Mouse (Mus musculus) adipocyte (in vitro differentiated cells): Measurements from ENCODE around the gene Efemp1.

Source experiments
- DNase-seq: peaks from one replicate; pipeline ENCODE4 v3.0.0-alpha.2; 2016; ENCODE audit warnings: low spot score

Gene Efemp1

DNA sequence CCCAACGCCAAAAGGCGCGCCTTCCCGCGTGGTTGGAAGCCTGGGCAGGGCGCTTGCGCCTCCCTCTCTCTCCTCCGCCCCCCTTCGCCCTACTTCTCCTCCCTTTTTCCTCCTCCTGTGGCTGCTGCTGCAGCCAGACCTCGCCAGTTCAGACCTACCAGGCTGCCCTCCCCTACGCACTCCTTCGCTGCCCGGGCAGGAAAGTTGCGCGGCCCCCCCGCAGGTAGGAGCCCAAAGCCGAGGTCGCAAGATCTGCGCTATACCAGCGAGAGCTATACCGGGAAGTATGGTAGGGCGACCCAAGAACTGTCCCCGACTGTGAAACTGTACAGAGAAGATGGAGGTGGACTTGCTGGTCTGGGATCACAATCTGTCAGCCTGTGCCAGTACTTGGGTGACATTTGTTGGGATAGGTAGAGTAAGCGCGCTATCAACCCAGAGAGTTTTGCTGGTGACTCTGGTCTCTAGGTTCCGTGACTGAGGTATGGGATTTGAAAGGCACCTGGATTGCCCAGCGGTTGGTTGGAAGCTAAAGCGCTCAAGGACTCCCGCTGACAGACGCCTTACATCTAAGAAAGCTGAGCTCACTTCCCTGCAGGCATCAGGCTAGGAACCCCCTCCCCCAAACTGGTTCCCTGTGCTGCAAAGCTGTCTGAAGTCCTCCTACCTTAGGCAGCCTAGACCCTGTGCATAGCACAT, at the start of gene Efemp1:
Gene Efemp1 (plus strand): TSS at position 103 of the 699 bp plus-strand sequence.
- DNase-seq: no peak

DNA sequence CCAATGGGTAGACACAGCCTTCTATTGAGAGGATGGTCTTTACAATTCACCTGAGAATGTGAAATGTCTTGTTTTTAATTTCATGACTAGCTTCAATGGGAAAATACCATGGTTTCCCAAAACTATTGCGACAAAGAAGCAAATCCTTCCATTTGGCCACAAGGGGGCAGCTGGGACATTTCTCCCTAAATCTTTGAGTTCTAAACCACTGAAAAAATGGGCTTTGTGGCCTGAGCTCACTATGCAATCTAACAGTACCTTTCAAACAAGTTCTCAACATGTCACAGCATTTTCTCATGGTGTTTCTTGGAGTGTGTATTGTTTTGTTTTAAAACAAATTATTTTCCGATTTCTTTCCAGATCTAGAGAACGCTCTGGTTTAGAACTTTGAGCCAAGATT, 44.3 kb upstream of the Efemp1 start:
- peak; percentile 87 for DNase-seq

DNA sequence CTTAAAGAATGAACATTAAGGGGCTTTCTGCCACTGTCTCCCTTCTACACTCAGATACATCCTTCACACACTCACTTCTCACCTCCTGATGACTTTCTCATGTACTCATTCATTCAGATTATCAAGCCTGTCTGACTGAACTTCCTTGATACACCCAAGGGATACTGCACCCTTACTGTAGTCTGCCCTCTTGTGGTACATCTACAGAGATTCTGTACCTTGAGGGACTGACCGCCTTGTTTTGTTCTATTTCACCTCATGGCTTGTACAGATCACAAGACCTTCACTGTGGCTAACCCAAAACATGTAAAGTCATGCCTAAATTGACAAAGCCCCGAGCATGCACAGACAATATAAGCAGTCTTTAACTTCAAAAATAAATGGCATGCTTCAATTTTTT, 41.1 kb upstream of the Efemp1 start:
- no peak for DNase-seq

DNA sequence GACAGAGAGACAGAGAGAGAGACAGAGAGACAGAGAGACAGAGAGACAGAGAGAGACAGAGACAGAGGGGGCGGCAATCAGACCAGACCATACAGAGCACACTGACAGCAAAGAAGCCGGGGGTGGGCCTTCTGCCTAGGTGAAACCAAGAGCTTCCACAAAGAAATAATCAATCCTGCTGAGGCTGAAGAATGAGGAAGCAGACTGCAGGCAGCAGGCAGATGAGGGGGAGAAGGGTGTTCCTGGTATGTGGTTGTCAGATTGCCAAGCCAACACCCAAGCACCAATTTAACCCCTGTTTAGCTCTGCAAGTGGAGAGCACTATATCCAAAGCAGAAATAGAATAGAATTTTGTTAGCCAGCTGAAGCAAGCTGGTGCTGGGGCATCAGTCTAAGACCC, 40.4 kb upstream of the Efemp1 start:
- no peak for DNase-seq

DNA sequence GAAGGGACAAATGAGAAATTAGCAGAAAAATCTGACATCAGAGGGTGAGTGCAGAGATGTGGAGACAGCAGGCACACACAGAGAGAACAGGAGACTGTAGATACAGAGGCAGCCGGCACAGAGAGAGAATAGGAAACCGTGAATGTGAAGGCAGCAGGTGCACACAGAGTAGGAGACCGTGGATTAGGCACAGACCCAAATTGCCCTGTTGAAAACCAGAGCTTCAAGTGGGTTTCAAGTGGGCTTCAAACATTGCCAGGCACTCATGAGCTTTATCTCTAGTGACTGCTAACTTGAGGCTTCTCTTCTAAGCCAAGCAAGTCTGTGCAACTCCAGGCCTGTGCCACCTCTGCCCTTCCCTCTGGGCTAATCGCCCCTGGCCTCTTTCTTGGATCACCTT, 35.6 kb upstream of the Efemp1 start:
- DNase-seq: no peak

DNA sequence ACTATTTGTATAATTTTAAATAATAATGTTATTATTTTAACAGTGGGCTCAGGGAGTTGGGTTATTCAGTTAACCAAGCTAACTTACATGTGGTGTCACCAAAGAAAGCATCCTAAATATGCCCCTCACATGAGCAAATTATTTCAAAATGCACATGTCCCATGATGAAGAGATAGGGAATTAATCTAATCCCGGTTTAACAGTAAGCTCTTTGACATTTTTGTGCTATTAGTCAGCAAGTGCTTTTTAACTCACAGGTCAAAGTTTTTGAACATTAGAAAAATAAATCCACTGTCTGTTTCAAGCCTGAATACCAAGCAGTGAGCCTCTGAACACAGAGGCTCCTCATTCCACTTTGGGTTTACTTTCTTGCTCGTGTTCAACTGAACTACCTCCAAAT, 26.1 kb upstream of the Efemp1 start:
- DNase-seq: no peak

DNA sequence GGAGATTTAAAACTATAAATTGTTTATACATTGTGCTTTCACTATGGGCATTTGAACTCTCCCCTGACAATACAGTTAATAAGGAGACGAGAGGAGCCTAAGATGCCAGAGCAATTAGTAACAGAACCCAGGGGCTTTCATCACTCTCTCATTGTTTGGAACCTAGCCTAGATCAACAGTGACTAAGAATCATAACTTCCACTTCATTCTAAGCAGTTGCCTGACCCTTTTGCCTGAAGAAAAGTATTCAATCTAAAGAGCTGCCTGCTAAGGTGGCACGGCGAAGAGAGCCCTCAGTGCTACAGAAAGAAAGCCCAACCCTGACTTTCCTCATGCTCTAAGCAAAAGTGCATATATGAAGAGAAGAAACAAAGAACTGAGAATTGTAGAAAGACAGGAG, 19.2 kb upstream of the Efemp1 start:
- peak; percentile 74 for DNase-seq

DNA sequence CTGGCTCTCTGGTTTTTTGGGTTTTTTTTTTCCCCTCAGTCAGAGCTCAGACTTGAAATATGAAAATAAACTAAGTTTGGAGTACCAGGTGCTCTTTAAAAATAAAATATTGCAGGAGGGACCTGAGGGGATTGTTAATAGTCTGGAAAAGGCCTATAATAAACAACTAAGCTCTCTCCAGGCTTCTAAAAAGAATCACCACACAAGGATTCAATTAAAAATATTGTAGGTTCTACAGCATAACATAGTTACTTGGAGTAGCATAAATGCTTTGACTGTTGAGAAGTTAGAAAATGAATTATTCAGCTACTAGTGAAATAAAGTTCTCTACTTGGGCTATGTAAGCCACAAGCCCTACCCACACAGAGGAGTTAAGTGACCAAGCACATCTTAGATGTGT, 17.9 kb upstream of the Efemp1 start:
- no peak for DNase-seq

DNA sequence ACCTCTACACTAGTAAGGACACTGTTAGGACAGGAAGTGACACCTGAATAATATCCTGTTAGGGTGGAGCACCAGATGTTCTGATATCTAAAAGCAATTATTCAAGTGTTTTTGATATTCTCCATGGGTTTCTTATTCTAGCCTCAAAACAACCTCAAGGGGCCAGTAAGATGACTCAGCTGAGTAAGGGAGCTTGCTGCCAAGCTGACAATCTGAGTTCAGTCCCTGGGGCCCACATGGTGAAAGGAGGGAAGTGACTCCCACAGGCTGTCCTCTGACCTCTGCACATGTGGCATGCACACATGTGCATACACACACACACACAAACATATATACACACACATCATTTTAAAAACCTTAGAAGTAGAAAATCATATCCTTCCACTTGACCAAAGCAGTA, 3.2 kb upstream of the Efemp1 start:
- peak; percentile 35 for DNase-seq

DNA sequence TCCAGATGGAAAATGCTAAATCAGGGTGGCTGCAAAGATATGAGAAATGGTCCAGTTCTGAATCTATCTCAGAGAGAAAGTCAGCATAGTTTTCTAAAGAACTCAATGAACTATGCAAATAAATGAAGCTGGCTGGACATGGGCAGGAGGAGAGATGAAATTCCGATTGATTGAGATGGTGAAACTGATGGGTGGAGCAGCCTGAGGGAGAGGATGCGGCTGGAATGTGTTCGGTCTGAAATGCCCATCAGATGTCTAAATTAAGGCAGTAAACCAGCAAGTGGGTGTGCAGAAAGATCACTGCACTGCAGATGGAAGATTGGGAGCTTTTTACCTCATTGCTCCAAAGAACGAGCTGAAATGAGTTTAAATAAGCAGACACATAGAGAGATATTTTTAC, 1.4 kb upstream of the Efemp1 start:
- DNase-seq: no peak

DNA sequence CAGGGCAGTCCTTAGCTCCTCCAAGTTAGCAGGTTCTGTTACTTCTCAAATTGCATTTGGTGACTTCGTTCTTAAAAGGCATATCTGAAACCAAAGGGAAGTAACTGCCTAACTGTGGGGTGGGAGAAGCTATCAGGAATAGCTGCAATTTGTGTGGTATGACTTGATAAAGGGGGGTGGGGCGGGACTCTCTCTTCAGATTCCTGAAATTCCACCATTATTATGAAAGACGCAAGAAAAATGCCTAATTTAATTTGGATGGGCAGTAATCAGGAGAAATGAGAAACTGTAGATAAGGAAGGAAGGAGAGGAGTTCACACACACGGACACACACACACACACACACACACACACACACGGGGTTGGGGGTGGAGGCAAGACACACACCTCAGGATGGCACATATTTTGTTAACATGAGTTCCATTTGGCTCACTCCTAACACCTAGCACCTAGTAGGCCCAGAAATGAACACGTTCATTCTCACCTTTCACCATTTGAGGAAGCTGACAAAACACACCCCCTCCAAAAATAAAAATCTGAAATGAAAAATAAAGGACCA, 564 bp upstream of the Efemp1 start:
- DNase-seq: no peak

DNA sequence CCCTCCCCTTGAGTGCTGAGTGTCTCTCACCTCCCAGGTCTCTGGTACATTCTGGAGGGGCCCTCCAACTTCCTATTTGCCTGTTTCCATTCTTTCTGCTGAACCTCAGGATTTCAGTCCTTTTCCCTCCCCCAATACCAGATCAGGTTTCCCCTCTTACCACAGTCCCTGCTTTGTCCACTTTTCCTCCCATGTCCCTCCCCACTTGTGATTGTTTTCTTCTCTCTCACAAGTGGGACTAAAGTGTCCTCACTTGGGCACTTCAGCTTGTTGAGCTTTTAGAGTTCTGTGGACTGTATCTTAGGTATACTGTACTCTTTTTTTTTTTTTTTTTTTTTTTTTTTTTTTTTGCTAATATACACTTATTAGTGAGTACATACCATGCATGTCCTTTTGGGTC, 6.1 kb downstream of the Efemp1 start:
- no peak for DNase-seq

DNA sequence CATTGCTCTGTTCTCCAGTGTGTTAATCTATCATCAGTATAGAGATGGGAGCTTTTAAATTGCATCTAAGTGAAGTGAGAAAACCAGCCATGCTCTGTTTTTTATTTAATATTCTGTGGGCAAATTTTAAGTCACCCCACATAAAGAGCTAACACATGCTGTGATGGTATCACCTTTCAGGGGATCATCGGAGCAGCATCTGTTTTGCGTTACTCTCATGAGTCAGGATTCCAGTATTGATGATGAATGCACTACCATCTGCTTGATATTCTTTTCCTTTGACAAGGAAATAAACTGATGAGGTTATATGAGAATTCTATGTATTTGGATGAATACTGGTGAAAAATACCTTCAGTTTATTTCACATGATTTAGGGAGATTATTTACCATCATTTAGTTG, 16.1 kb downstream of the Efemp1 start:
- no peak for DNase-seq

DNA sequence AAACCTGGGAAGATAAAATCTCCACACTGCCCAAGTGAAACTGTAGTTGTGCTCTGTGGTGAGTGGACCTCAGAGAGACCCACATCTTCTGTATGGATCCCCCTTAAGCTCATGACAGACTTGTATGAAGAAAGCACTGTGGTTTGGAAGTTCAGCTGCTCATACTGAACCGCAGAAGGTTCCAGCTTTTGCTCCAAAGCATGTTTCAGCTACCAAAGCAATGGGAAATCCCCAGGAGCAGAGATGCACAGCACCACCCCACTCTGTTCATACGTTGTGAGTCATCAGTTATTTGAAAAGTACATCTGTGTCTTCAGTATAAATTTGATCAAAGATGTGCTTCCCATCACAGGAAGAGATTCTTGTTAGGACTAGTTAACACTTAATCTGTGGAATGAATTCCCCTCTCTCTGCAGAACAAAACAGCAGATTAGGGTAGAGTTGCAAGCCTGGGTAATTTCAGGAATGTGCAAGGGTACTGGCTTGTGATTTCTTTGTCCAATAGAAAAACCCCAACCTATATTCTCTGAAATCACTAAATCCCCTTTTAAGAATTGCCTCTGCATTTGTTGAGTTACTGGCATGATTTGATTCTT, 28.5 kb downstream of the Efemp1 start:
- DNase-seq: no peak

DNA sequence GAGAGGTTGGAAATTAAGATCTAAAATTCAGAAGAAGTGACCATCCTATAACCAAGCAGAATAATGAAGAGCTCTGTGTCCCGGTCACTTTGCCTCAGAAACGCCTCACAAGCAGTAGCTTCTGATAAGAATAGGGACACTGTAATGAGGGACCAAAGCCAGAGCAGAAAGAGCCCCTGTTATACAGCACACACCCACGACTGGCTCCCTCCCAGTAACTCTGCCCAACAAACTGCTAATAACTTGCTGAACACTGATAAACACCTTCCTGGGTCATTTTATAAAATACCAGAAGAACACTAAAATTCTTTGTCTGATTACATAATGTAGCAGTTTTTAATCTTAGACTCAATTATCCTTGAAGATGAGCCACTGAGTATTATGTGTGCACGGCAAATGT, 30.1 kb downstream of the Efemp1 start:
- no peak for DNase-seq

DNA sequence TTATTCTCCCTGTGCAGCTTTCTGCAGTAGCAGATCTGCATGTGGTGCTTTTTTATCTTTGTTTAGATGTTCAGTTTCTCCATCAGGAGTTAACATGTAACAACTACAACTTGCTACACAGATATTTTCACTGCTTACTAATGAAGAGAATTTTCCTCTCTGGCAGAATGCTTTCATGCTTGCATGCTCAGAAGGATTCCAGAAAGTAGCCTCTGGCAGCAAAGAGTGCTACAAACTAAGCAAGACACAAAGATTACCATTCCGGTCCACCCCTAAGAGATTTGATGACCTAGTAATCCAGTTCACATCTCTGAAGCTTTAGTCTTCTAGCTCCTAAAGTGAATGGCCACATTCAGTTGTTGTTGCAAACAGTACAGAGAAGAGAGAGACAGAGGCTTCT, 36.5 kb downstream of the Efemp1 start:
- DNase-seq: no peak

DNA sequence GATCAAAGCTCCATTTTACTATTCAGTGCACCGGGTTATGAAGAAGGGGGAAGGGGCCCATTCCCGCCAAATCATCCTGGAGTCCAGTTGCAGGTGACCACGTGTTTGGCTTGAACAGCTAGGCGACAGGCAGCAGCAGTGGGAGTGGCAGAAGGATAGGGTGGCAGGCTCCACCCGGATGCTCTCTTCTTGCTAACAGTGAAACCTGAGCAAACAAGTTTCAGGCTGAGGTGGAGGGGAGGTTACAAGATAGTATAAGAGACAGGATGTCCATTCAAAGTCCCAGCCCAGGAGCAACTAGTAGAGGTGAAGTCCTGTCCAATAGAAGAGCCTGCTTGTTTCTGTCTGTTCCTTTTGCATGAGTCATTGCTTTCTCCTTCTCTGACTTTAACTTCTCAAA, 38.5 kb downstream of the Efemp1 start:
- no peak for DNase-seq

DNA sequence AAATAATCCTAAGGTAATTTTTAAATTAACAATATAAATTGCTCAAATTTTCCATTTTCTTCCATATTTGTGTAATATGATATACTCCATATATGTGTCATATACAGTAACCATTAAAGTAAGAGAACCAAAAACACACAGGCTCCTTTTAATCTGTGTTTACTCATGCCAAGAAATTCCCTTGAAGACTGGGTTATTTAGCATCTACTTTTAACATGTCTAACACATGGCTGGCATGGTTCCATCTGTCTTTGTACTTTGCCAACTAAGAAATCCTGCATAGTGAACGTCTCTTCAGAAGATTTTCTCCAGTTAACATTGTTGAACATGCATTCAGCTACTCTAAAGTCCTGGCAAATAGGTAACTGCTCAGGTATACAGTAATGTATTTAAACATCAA, 46.4 kb downstream of the Efemp1 start:
- DNase-seq: no peak

DNA sequence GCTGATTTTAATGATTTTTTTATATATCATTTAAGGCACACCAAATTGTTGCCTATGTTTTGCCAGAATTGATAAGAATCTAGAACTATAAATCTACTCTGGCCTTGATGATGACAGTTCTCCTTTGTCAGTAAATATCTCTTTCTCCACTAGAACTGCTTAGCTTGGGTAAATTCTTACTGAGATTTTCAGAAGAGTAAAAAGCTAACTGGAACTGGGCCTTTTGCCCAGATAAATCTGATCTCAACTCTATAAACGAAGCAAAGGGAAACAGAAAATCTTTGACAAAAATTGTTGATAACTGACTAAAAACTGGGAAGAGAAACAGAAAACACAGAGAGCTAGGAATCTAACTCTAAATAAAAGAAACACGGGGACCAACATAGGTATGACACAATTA, 51.6 kb downstream of the Efemp1 start:
- peak; percentile 62 for DNase-seq

DNA sequence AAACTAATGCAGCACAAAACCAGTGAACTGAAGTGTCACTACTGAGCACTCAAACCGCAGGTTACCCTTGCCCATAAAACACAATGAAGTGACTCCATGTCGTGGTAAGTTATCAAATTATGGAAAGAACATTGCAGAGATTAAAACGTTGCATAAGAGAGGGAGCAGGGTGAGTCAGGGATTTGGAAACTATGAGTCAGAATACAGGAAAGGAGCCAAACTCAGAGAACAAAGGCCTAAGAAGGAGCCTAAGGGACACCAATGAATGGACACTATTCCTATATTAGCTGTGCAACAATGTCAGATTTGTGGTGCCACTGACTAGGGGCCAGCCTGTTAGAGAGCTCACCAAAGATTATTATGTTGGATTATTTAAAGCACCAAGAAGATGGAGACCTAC, 53.3 kb downstream of the Efemp1 start:
- peak; percentile 89 for DNase-seq

DNA sequence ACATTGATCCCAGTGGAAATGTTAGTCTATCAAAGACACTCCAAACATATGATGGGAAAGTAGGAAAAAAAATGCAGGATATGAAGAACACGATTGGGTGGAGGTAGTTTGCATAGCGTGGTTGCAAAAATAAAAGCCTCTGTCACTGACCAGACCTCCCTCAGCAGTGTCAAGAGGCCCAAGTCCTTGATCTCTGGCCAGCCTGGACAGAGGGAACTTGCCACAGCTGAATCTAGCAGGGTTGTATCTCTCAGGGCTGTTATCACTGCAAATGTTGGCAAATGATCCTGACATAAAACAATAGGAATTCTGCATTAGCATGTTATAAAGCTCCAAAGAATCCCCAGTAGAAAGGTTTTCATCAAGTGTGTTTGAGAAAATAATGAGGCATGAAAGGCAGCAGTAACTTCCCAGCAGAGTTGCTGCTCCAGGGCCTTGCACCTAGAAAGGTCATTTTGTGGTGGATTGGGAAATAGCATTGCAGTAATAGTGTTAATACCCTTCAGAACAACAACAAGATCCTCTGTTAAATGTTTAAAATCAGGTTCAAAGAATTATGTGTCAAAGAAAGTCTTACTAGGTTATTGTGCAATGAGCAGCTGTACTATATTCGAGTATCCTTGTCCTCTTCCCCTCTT, 56.0 kb downstream of the Efemp1 start:
- peak; percentile 67 for DNase-seq

DNA sequence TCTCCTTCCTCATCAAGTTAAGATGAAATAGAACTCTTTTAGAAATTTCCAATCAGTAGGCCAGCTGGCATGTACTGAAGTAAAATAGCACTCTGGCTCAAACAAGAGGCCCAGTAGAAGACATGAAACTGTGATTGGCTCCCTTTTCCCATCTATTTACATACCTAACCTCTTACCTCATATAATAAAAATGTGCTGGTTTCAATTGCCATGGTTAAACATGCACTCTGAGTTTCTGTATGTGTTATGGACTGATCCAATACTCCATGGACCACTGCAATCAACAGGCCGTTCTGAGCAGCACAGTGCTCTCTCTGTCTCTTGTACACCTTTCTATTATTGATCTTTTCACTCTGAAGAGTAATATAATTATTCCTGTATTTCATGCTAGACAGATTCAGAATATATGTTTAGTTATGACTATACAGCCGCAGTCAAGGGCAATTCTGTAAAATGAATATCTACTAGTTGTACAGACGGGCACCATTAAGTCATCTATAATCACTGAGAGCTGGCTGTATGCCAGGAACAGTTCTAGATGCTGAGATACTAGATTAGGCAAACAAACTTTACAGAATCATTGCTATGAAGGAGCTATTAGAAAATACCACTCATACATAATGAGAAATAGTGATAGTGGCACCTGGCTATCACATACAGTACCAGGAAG, 59.6 kb downstream of the Efemp1 start:
- DNase-seq: no peak

DNA sequence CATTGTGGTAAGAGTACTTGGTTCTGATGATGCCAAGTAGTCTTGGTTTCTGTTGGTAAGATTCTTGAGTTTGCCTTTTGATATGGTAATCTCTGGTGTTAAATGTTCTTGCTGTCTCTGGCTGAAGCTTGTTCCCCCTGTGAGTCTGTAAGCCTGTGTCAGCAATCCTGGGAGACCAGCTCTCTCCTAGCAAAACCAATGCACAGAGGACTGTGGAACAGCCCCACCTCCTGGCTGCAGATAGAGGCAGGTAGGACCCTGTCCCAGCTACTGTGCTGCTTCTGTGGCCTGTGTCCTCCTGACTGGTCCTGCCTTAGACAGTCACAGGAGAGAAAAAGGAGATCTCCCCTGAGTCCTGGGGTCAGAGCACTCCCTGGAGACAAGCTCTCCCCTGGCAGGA, 81.4 kb downstream of the Efemp1 start:
- DNase-seq: no peak
